Mouse (Mus musculus): ENCODE data around the gene Gm7168.

DNA sequence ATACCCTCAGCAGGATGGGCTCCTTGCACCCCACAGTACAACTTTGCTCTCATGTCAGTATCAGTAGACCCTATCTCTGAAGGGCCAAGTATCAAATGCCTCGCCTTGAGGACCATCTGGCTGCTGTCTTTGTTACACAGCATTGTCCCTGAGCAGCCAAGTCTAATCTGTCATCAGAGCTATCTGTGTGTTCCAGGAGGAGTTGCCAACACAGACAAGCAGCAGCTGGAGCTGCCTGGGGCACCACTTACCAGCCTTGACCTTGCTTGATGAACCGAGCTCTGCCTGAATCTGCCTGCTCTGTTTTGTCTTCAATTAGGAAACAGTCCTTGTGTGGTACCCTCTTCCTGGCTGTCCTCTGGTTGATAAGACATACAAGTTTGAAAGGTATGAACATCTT is 24.8 kb upstream of the Gm7168 start:
- no peak for TF ChIP-seq POLR2A (IDR thresholded peaks at IDR 0.05; ENCODE audit: borderline replicate concordance, extremely low read depth, low read depth, low read length)
- TF ChIP-seq CTCF (IDR thresholded peaks at IDR 0.05; ENCODE audit: insufficient read depth, low read length) = no peak
